Comparison of ENCODE assay signal across 13 mouse cellular contexts in genomic region chr4:54027565-54028237, GRCm38 (mm10).
DNase-seq lines count a peak whose midpoint lies in the region; ATAC-seq and TF ChIP-seq lines count a peak whose summit lies in the region.
"Had no signal": no experiment of that assay in that cellular context is flagged by ENCODE, and none has a peak within 500 bp of the region (broad histone marks: within the 10 kb centered on the region; RNA-seq: fewer than 3 reads in every experiment).

No protein-coding gene starts in this region.

- peak; percentile 17 for DNase-seq in hindbrain, embryonic 10.5 days (ENCODE audit: low spot score)
- DNase-seq in hindbrain, embryonic 14.5 days (ENCODE audit: low spot score), result no peak
- DNase-seq in brain, embryonic 14.5 days (ENCODE audit: low read depth), result peak; percentile 73
- DNase-seq in hindbrain, embryonic 11.5 days (ENCODE audit: low spot score), result peak; percentile 16
- DNase-seq in midbrain, postnatal 0 days (ENCODE audit: low spot score), result peak; percentile 45
- DNase-seq in adrenal gland, adult 18-20 months (ENCODE audit: low spot score in 2 of 2), result no peak
- DNase-seq in B cell, adult 2 months, result no peak
- DNase-seq: kidney, postnatal 4 days; thymus, postnatal 25 days had no signal

- no peak for TF ChIP-seq CTCF in brain, embryonic 14.5 days (IDR thresholded peaks at IDR 0.05; ENCODE audit: borderline replicate concordance, extremely low read depth, insufficient read depth, insufficient read length)
- TF ChIP-seq CTCF in midbrain, postnatal 0 days (IDR thresholded peaks at IDR 0.05), result no peak

- H3K27me3 ChIP-seq in hindbrain, embryonic 10.5 days (ENCODE audit: insufficient read depth, poor library complexity, severe bottlenecking), result no peaks in the 10 kb centered on the region
- H3K27me3 ChIP-seq in hindbrain, embryonic 14.5 days (ENCODE audit: control insufficient read depth, insufficient read depth, low read length), result no peaks in the 10 kb centered on the region
- no peaks in the 10 kb centered on the region for H3K27me3 ChIP-seq in hindbrain, embryonic 11.5 days (ENCODE audit: control insufficient read depth, insufficient read depth, low read length)
- H3K27me3 ChIP-seq in midbrain, postnatal 0 days (ENCODE audit: insufficient read depth, low read length), result no peaks in the 10 kb centered on the region
- H3K27me3 ChIP-seq in heart, embryonic 11.5 days (ENCODE audit: control insufficient read depth, insufficient read depth, low read length), result no peaks in the 10 kb centered on the region
- H3K27me3 ChIP-seq: hindbrain, embryonic 15.5 days had no signal

- no peak for TF ChIP-seq POLR2A in brain, embryonic 14.5 days (IDR thresholded peaks at IDR 0.05; ENCODE audit: borderline replicate concordance, extremely low read depth, insufficient read depth, insufficient read length, poor library complexity, severe bottlenecking)

- no peak for ATAC-seq in hindbrain, embryonic 14.5 days (ENCODE audit: low FRiP score)
- no peak for ATAC-seq in hindbrain, embryonic 11.5 days (ENCODE audit: low FRiP score)
- ATAC-seq in midbrain, postnatal 0 days (ENCODE audit: low FRiP score), result no peak
- no peak for ATAC-seq in heart, embryonic 11.5 days (replicated peaks; ENCODE audit: insufficient number of reproducible peaks, low FRiP score, low TSS enrichment)
- ATAC-seq: CD4-positive, CD25-positive, alpha-beta regulatory T cell, adult 4 months; lung, postnatal 0 days had no signal

- H3K9me3 ChIP-seq in hindbrain, embryonic 10.5 days, result no peaks in the 10 kb centered on the region
- H3K9me3 ChIP-seq in hindbrain, embryonic 14.5 days (ENCODE audit: control insufficient read depth, low read length), result no peaks in the 10 kb centered on the region
- H3K9me3 ChIP-seq in hindbrain, embryonic 11.5 days (ENCODE audit: control insufficient read depth, low read length), result no peaks in the 10 kb centered on the region
- no peaks in the 10 kb centered on the region for H3K9me3 ChIP-seq in midbrain, postnatal 0 days (ENCODE audit: low read length)
- H3K9me3 ChIP-seq in heart, embryonic 11.5 days (replicated peaks; ENCODE audit: control insufficient read depth, low read length), result no peaks in the 10 kb centered on the region
- H3K9me3 ChIP-seq: hindbrain, embryonic 15.5 days had no signal

- H3K4me3 ChIP-seq in hindbrain, embryonic 10.5 days, result no peak overlapping the region
- H3K4me3 ChIP-seq in hindbrain, embryonic 14.5 days (replicated peaks; ENCODE audit: low read length), result no peak overlapping the region
- no peak overlapping the region for H3K4me3 ChIP-seq in hindbrain, embryonic 11.5 days (ENCODE audit: low read depth, low read length)
- no peak overlapping the region for H3K4me3 ChIP-seq in midbrain, postnatal 0 days (ENCODE audit: low read depth, low read length)
- H3K4me3 ChIP-seq in heart, embryonic 11.5 days (ENCODE audit: low read depth, low read length), result no peak overlapping the region
- H3K4me3 ChIP-seq: hindbrain, embryonic 15.5 days had no signal

- H3K4me1 ChIP-seq in hindbrain, embryonic 10.5 days (replicated peaks), result peaks cover 59% of the 10 kb centered on the region
- H3K4me1 ChIP-seq in hindbrain, embryonic 14.5 days (replicated peaks; ENCODE audit: control insufficient read depth, insufficient read depth, low read length), result peaks cover 31% of the 10 kb centered on the region
- H3K4me1 ChIP-seq in hindbrain, embryonic 11.5 days (replicated peaks; ENCODE audit: control insufficient read depth, insufficient read depth, low read length), result peaks cover 10% of the 10 kb centered on the region; the same call in 1 of the 2 replicates
- peaks cover 4% of the 10 kb centered on the region; the same call in 1 of the 2 replicates for H3K4me1 ChIP-seq in midbrain, postnatal 0 days (ENCODE audit: insufficient read depth, low read length)
- H3K4me1 ChIP-seq in heart, embryonic 11.5 days (ENCODE audit: control insufficient read depth, insufficient read depth, low read length), result no peaks in the 10 kb centered on the region

- WGBS in hindbrain, embryonic 10.5 days, result 25% methylated on average over 5 of the region's 5 CpGs
- 14% methylated on average over 5 of the region's 5 CpGs for WGBS in hindbrain, embryonic 14.5 days
- 26% methylated on average over 5 of the region's 5 CpGs for WGBS in hindbrain, embryonic 11.5 days
- 7% methylated on average over 5 of the region's 5 CpGs for WGBS in midbrain, postnatal 0 days
- WGBS in heart, embryonic 11.5 days (ENCODE audit: insufficient replicate concordance), result 23% methylated on average over 5 of the region's 5 CpGs

- H3K36me3 ChIP-seq in hindbrain, embryonic 10.5 days, result no peaks in the 10 kb centered on the region
- H3K36me3 ChIP-seq in hindbrain, embryonic 14.5 days (replicated peaks; ENCODE audit: control insufficient read depth, insufficient read depth), result no peaks in the 10 kb centered on the region
- H3K36me3 ChIP-seq in hindbrain, embryonic 11.5 days (ENCODE audit: control insufficient read depth, insufficient read depth, low read length), result no peaks in the 10 kb centered on the region
- H3K36me3 ChIP-seq in midbrain, postnatal 0 days (ENCODE audit: insufficient read depth, low read length), result no peaks in the 10 kb centered on the region
- H3K36me3 ChIP-seq in heart, embryonic 11.5 days (ENCODE audit: control insufficient read depth, insufficient read depth, low read length), result no peaks in the 10 kb centered on the region
- H3K36me3 ChIP-seq: hindbrain, embryonic 15.5 days had no signal

- peak overlapping the region; percentile 88 for H3K27ac ChIP-seq in hindbrain, embryonic 10.5 days
- no peak overlapping the region for H3K27ac ChIP-seq in hindbrain, embryonic 14.5 days
- peak overlapping the region; percentile 85; the same call in 1 of the 2 replicates for H3K27ac ChIP-seq in hindbrain, embryonic 11.5 days (ENCODE audit: low read depth, low read length)
- no peak overlapping the region for H3K27ac ChIP-seq in midbrain, postnatal 0 days (ENCODE audit: low read depth, low read length)
- H3K27ac ChIP-seq in heart, embryonic 11.5 days (ENCODE audit: low read depth, low read length), result no peak overlapping the region
- H3K27ac ChIP-seq: hindbrain, embryonic 15.5 days had no signal

- no peak overlapping the region for H3K9ac ChIP-seq in hindbrain, embryonic 14.5 days
- no peak overlapping the region for H3K9ac ChIP-seq in hindbrain, embryonic 11.5 days (ENCODE audit: low read depth, low read length)
- no peak overlapping the region for H3K9ac ChIP-seq in midbrain, postnatal 0 days (replicated peaks; ENCODE audit: low read length, poor library complexity, severe bottlenecking)
- H3K9ac ChIP-seq in heart, embryonic 11.5 days (ENCODE audit: low read depth, low read length), result no peak overlapping the region
- H3K9ac ChIP-seq: hindbrain, embryonic 15.5 days had no signal

- no peak overlapping the region for H3K4me2 ChIP-seq in hindbrain, embryonic 14.5 days (replicated peaks)
- H3K4me2 ChIP-seq in hindbrain, embryonic 11.5 days (replicated peaks; ENCODE audit: low read depth, low read length), result no peak overlapping the region
- H3K4me2 ChIP-seq in midbrain, postnatal 0 days (ENCODE audit: low read depth, low read length, poor library complexity, severe bottlenecking), result no peak overlapping the region
- no peak overlapping the region for H3K4me2 ChIP-seq in heart, embryonic 11.5 days
- H3K4me2 ChIP-seq: hindbrain, embryonic 15.5 days had no signal

Comparison
In these comparisons a context has a peak if more than half of its experiments do, and no peak if none do; other contexts are left out.
1. DNase-seq: peak in hindbrain, embryonic 10.5 days (single experiment), brain, embryonic 14.5 days (single experiment), hindbrain, embryonic 11.5 days (single experiment) and midbrain, postnatal 0 days (single experiment); none in hindbrain, embryonic 14.5 days (single experiment), adrenal gland, adult 18-20 months (0 of 2) and B cell, adult 2 months (0 of 2).
2. H3K27ac ChIP-seq: peak in hindbrain, embryonic 10.5 days (single experiment) and hindbrain, embryonic 11.5 days (single experiment); none in hindbrain, embryonic 14.5 days (single experiment), midbrain, postnatal 0 days (single experiment) and heart, embryonic 11.5 days (single experiment).